Mouse (Mus musculus): ENCODE data around the gene Itfg2.

The Itfg2 gene

DNA sequence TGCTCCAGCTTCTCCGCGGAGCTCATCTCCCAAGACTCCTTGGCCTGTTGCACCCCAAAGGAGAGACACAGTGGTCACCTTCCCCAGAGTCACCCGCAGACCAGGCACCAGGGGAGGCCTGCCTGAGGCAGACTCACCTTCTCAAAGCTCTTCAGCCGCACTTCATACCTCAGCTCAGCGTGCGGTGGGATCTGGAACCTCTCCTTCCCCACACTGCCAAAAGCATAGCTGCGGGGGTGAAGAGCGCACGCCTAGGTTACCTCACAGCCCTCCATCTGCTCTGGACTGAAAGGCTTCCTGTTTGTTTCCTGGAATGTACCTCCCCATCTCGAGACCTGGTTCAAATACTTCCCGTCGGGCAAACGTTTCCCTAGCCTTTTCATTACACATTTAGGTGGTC, 8.8 kb upstream of the Itfg2 start:
- no peak for DNase-seq (ENCODE audit: low spot score)

DNA sequence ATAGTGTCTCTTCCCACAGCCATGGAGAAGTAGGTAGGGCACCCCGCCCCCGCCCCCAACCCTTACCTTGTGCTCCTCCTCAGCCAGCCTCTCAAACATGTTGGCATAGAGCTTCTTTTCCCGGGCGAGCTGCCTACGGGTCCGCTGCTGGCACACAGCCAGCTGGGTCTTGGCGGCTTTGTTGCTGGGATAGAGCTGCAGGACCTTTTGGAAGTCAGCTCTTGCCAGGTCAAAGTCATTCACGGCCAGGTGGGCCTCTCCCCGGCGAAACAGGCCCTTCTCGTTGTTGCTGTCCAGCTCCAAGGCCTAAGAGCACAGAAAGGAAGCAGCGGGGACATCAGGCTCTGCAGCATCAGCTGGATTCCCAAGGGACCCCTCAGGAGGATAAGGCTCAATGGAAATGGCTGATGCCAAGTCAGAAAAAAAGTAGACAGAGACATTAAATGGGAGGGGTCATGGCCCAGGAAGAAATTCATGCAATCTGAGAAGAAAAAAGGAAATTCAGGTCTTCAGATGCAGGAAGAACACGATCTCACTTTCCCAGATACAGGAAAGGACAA, 7.7 kb upstream of the Itfg2 start:
- DNase-seq (ENCODE audit: low spot score) = no peak

DNA sequence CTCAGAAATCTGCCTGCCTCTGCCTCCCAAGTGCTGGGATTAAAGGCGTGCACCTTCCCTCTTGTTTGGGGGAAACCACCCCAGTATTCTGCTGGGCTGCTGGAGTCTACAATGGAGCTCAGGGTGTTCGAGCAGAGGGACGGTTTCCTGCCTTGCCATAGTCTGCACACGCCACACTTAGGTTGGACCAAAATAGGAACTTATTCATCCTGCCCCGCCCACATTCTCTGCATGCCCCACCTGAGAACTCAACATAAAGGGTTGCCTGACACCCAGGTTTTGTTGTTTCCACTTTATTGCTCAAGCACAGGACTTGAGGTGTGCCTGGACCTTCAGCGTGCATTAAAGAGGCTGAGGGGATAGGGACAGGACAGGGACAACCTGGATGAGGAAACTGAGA, 5.1 kb upstream of the Itfg2 start:
- no peak for DNase-seq (ENCODE audit: low spot score)

DNA sequence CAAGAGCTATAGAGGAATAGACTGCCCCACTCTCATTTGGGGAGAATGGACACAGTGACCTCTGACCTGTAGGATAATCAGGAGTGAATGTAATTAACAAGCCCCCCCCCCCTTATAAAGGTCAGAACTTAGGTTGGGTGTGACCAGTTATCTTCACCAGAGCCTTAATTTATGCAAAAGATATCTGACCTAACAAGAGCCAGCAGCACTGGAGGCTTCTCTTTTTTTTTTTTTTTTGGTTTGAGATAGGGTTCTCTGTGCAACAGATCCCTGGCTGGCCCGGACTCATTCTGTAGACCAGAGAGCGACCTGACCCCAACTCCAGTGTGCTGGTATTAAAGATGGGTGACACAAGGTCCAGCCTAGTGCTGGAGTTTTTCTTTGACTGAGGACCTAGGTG, 4.6 kb upstream of the Itfg2 start:
- DNase-seq (ENCODE audit: low spot score) = no peak

DNA sequence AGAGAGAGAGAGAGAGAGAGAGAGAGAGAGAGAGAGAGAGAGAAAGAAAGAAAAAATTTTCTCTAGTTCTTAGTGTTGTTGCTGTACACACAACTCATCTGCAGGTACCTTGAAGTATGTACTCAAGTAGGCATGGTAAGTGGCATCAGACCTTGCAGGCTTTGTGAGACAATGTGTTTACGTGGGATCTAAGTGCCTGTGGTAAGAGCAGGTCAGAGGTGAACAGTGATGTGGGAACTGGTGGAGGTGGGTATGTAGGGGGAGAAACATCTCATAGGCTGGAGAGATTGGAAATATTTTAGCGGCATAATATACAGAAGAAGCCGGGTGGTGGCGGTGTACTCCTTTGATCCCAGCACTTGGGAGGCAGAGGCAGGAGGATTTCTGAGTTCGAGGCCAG, 2.8 kb upstream of the Itfg2 start:
- no peak for DNase-seq (ENCODE audit: low spot score)

DNA sequence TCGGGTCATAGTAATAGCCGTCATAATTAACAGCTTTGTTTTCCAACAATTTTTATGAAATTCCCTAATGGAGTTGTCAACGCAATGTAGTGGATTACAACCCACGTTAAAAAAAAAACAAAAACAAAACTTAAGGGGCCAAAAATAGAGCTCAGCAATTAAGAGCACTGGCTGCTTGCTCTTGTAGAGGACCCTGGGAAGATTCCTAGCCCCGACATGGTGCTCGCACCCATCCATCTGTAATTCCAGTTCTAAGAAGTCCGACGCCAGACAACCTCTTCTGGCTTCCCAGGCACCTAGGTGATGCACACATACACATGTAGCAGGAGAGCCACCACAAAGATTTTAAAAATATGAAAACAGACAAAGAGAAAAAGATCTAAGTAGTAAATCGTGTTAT, 315 bp upstream of the Itfg2 start:
- no peak for DNase-seq (ENCODE audit: low spot score)

DNA sequence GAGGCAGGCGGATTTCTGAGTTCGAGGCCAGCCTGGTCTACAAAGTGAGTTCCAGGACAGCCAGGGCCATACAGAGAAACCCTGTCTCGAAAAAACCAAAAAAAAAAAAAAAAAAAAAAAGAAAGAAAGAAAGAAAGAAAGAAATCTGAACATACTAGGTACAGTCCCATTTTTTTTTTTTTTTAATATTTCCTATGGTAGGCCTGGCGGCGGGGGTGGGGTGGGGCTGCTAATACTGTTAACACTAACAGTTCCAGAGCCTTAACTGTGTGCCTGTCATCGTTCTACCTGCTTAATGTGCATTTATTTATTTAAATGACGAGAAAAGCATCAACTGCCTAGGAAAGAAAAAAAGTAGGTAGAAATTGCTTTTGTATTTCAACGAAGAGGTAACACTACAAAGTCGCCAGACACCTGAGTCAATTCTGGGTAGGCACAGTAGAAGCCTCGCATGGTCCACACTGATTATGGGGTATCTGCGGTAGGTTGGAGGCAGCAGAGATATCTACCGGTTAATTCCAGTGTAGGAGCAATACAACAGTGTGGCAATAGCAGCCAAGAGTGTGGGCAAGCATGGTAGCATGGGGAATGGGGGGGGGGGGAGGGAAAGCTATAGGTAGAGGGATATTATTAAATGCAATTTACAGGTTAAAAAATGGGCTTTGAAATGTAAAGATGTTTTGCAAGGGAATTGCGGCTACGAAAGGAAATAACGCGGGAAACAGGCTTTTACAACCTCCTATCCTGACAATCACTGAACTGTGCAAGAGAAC, 1.0 kb downstream of the Itfg2 start:
- DNase-seq (ENCODE audit: low spot score) = no peak

DNA sequence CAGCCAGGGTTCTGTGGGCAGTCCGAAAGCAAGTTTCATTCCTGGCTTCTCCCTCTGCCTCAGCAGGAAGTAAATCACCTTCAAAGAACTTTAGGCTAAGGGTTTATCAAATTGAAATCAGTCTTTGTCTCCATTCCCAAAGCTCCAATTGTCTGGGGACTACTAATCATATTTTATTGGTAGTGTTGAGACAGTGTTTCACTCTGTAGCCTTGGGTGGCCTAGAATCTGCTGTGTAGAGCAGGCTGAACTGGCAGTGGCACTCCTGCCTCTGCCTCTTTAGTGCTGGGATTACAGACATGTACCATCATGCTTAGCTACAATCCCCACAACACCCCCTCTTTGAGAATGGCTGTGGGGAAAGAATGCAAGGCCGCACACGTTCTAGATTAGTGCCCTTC, 3.3 kb downstream of the Itfg2 start:
- no peak for DNase-seq (ENCODE audit: low spot score)

DNA sequence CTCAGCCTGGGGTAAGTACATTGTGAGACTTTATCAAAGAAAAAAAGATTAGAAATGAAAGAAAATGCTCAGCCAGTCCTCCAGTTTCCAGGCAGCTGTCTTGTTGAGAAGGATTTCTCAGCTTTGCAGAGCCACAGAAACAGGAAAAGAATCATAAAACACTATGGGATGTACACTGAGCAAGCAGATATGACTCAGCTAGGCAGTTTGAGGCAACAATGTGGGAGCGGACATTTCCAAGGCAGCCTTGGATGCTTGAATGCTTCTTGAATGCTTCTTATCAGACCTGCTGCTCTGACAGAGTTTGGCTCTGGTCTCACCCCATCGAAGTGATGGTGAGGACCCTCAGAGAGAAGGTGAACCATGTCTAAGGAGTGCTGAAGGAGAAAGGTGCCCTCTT, 3.7 kb downstream of the Itfg2 start:
- DNase-seq (ENCODE audit: low spot score) = no peak

DNA sequence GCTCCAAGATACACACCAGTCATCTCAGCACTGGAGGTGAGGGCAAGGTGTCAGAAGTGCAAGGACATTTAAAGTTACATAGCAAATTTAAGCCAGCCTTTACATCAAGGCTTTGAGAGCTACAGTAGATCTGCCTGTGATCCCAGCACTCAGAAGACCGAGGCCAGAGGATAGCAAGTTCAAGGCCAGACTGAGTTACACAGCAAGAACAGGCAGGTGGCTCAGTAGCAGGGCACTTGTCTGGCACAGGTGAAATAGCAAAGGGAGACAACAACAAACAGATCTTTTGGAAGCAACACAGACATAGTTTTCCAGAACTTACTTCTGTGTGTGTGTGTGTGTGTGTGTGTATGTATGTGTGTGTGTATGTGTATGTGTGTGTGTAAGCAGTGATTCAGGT, 6.7 kb downstream of the Itfg2 start:
- DNase-seq (ENCODE audit: low spot score) = no peak

DNA sequence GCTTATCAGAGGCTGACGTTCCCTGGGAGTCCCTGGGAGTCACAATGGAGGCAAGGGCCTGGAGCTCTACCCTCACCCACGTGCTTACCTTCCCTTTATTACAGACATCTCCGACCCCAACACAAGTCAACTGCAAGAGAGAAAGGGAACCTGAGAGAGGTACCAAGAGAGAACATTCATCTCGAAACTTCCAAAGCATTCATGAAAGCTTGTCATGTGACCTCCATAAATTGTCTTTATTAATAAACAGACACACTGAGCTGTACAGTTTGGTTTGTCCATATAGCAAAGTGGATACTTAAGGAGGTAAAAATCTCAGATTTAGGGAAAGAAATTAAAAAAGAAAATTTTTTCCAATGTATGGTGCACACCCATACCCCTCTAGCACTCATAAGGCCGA, 8.6 kb downstream of the Itfg2 start:
- DNase-seq (ENCODE audit: low spot score) = no peak

DNA sequence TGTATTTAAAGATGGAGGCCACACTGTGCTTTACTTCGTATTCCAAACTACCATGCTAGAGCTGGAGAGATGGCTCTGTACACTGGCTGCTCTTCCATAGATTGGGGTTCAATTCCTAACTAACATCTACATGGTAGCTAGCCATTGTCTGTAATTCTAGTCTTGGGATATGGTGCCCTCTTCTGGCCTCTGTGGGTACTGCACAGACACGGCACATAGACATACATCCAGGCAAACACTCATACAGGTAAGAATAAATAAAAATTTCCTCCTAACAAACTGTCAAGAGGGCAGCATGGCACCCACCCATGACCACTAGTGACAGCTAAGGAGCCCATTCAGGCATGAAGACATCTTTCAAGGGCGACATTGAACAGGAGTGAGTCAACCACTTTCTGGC, 13.6 kb downstream of the Itfg2 start:
- peak; percentile 87 for DNase-seq (ENCODE audit: low spot score)

DNA sequence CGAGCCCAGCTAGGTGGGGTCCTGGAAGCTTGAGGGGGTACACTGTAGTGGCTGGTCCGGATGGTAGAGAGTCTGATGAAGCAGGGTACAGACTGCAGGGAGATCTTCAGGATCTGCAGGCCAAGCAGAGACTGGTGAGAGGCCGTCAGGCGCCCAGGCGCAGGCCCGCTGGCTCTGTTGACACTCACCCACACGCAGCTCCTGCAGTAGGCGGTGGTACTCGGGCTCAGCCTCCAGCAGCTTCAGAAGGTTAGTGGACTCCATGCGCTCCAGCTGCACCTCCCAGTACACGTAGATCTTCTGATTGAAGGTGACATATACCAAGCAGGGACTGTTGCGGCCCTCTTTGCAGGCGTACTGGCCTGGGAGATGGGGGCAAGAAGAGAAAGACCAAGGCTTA, 14.4 kb downstream of the Itfg2 start:
- DNase-seq (ENCODE audit: low spot score) = no peak

DNA sequence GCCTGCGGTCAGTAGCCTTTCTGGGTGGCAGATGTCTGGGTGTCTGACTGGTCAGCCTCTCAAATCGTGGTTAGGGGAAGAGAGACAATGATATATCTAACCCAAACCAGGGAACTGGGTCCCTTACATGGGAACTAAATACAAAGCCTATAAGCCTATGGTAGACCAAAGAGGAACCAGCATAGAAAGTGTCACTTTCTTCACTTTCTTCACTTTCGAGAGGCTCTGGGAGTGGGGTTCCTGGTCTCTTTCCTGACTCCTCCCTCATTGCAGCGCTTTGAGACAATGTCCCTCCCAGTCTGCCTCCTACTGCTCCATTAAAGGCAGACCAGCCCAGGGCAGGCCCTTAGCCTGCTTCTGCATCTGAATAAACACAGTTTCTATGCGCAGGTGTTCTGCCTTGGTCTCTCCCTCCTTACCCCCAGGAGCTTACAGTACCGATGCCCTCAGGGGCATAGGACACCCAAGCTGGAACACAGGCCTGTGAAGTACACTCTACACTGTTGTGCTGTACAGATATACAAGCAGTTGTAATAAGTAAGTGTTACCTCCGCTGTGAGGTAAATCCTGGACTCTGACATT, 16.1 kb downstream of the Itfg2 start:
- DNase-seq (ENCODE audit: low spot score) = no peak

DNA sequence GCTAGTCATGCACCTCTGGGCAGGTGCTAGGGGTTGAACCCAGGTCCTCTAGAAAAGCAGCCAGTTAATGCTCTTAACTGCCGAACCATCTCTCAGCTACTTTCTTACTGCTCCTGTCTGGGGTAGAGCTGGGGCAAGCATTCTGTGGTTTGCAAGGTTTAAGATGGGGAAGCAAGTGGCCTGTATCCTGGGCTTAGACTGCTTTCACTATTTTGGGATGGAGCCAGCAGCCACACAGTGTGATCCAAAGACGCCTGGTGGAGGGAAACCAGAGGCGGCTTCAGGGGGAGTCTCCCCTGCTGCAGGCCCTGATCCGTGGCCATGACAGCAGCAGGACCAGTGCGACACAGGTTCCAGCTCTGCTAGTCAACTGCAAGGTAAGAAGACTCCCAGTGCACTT, 20.0 kb downstream of the Itfg2 start:
- DNase-seq (ENCODE audit: low spot score) = no peak

DNA sequence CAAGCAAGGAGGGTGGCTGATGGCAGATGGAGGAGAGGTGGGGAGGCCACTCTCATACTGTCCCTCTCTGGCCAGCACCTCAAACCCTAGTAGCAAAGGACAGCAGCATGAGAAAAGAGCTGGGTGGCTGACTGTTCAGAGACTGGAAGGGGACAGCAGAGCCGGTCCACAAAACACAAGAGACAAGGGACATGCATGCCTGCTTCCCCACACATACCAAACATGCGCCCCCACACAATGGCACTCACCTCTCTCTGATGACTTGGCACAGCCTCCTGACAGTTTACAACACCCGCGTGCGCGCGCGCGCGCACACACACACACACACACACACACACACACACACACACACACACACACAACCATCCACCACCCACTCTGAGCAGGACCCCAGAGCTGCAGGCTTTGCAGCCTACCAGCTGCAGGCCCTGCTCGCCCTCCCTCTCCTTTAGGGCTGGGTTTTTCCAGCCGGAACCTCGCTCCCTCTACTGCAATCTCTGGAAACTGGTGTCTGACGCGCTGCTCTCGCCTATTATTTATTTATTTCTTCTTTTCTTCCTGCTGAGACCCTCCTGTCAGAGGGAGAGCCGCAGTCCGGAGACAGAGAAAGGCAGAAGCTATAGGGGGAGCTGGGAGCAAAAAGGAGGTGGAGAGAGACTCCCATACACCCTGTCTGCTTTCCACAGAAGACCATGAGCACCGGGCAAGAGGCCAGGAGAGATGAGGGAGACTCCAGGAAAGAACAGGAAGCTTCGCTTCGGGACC, 25.1 kb downstream of the Itfg2 start:
- DNase-seq (ENCODE audit: low spot score) = peak; percentile 14

DNA sequence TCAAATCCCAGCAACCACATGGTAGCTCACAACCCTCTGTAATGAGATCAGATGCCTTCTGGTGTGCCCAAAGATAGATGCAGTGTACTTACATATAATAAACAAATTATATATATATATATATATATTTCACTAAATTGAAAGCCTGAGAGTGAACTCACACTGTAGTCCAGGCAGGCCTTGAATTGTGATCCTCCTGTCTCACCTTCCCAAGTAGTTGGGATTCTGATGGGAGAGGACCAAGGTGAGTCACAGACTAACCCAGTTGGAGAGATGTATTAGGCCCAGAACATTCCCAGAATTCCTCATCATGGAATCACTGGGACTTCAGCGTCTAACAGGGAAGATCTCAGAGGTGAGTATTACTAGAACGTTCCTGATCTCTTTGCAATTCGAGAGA, 25.7 kb downstream of the Itfg2 start, which contains the start of gene Nrip2:
TSS of gene Nrip2 (plus strand) at position 301 of the 400 bp plus-strand sequence.
- DNase-seq (ENCODE audit: low spot score) = no peak

DNA sequence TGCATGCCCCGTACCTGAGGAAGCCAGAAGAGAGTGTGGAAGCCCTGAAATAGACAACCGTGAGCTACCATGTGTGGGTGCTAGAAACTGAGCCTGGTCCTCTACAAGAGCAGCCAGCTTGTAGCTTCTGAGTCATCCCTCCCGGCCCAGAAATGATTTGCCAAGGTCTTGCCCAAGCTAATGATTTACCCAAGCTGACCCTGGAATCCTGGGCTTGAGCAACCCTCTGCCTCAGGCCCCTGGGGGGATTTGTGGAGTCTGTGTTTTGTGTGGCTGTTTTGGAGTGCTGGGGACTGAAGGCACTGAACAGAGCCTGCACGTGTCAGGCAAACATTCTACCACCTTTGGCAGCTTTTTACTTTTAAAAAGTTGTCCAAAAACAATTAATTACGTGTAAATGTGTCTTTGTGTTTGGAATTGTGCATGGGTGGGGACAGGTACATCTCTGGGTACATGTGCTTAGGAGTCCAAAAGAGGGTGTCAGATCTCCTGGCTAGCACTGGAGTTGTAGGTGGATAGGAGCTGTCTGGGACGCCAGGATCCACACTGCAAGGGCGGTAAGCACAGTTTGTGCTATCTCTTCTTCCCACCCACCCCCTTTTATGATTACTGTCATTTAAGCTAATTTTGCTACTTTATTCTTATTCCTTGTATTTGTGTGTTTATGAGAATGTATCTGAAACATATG, 27.0 kb downstream of the Itfg2 start:
- no peak for DNase-seq (ENCODE audit: low spot score)

DNA sequence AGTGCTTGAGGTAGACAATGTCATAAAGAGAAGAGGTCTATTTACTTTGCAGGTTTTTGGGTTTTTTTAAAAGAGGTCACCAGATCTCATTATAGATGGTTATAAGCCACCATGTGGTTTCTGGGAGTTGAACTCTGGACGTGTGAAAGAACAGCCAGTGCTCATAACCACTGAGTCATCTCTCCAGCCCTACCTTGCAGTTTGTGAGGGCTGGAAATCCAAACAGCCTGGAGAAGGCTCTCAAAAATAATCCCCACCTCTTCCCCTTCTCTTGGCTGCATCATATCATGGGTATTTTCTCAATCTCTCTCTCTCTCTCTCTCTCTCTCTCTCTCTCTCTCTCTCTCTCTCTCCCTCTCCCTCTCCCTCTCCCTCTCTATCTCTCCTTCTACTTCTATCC, 34.0 kb downstream of the Itfg2 start:
- DNase-seq (ENCODE audit: low spot score) = no peak

DNA sequence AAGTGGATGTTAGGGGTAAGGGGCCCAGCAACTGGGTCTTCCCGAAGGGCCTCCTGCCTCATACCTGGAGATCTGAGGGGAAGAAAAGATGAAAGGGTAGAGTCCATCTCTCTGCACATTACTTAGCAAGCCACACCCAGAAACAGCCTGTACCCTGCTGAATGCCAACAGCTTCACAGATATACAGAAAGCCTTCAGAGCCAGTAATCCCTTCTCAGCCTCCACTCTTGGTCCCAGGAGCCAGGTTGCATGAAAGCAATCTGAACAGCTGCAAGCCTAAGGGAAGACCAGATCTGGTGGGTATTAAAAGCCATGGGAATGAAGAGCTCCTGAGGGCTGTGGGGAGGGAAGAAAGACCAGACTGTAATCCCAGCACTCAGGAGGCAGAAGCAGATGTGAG, 35.5 kb downstream of the Itfg2 start:
- DNase-seq (ENCODE audit: low spot score) = no peak

DNA sequence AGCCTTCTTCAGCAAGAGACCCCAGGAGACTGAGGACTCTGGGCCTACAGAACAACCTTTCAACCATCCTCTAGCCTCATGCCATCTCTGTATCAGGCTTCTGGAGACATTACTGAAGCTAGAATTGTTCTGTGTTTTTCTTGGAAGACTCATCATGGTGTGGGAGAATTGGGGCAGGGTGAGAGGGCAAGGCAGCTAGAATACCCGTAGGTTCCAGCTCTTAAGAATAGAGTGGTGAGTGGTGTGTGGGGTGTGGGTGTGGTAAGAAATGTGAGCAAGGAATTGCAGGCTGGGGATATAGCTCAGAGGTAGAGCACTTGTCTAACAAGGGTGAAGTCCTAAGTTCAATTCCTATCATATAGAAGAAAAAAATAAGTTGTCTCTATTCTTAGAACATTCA, 39.7 kb downstream of the Itfg2 start:
- DNase-seq (ENCODE audit: low spot score) = no peak

DNA sequence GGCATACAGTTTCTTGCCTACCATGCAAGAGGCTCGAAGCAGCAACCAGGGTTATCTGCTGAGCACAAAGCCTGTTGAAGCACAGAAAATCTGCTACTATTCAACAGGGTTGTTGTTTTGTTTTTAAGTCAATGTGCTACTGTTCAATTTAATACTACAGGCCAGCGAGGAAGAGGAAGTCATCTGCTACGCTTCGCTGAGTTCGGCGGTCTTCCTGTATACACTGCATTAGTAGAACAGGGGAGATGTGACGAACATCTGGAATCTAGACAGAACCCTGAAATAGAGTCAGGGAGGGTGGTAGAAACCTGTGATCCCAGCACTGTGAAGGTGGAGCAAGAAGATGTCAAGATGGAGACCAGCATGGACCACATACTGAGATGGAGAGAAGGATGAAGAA, 41.0 kb downstream of the Itfg2 start:
- DNase-seq (ENCODE audit: low spot score) = no peak
